Mouse (Mus musculus): ENCODE data around the gene Vopp1. TPM values are rescaled to one million over a fixed set of nuclear protein-coding genes. Genes with fewer than 3 reads are reported as not detected.
"Not testable (repeated sequence)": the region's sequence is repeated elsewhere in the genome, so short reads cannot be mapped to it uniquely, and the experiment has no call there.

Vopp1 gene
- polyA plus RNA-seq, 1 experiment from 2014 or later, result 109 TPM

- Histone ChIP-seq H3K9ac (no peak overlapping the region), H3K4me3 (no peak overlapping the region), H3K36me3 (no peaks in the 10 kb centered on the region), H3K4me2 (replicated peaks) (no peak overlapping the region), H3K27ac (no peak overlapping the region), H3K4me1 (no peaks in the 10 kb centered on the region), H3K9me3 (replicated peaks) (0 out of 2 replicates have a peak, but pooled peaks cover 5% of the 10 kb centered on the region), H3K27me3 (no peaks in the 10 kb centered on the region)
- no peak for ATAC-seq (ENCODE audit: low FRiP score)
- 89% methylated on average over 5 of the region's 5 CpGs for WGBS
Measured at GRCm38 (mm10) chr6:57805218-57806069, 19.5 kb downstream of the Vopp1 start.

- ATAC-seq (ENCODE audit: low FRiP score), result no peak
- Histone ChIP-seq H3K4me1 (no peaks in the 10 kb centered on the region), H3K4me3 (no peak overlapping the region), H3K36me3 (no peaks in the 10 kb centered on the region), H3K4me2 (replicated peaks) (no peak overlapping the region), H3K27ac (no peak overlapping the region), H3K9ac (no peak overlapping the region), H3K27me3 (no peaks in the 10 kb centered on the region), H3K9me3 (replicated peaks) (no peaks in the 10 kb centered on the region)
- WGBS, result 81% methylated on average over 2 of the region's 2 CpGs
Measured at GRCm38 (mm10) chr6:57803130-57803529, 21.8 kb downstream of the Vopp1 start.

GRCm38 (mm10) chr6:57798986-57799385, 26.0 kb downstream of the Vopp1 start:
- Histone ChIP-seq H3K36me3 (no peaks in the 10 kb centered on the region), H3K27me3 (no peaks in the 10 kb centered on the region), H3K4me3 (no peak overlapping the region), H3K9ac (no peak overlapping the region), H3K9me3 (replicated peaks) (no peaks in the 10 kb centered on the region), H3K4me2 (replicated peaks) (no peak overlapping the region), H3K4me1 (no peaks in the 10 kb centered on the region), H3K27ac (no peak overlapping the region)
- WGBS, result 93% methylated on average over 1 of the region's 1 CpGs
- ATAC-seq (ENCODE audit: low FRiP score), result no peak

GRCm38 (mm10) chr6:57796853-57797423, 28.0 kb downstream of the Vopp1 start:
- Histone ChIP-seq H3K27me3 (no peaks in the 10 kb centered on the region), H3K9ac (no peak overlapping the region), H3K36me3 (no peaks in the 10 kb centered on the region), H3K4me3 (no peak overlapping the region), H3K4me1 (no peaks in the 10 kb centered on the region), H3K9me3 (replicated peaks) (no peaks in the 10 kb centered on the region), H3K4me2 (replicated peaks) (no peak overlapping the region), H3K27ac (no peak overlapping the region)
- 87% methylated on average over 3 of the region's 3 CpGs for WGBS
- ATAC-seq (ENCODE audit: low FRiP score), result no peak

GRCm38 (mm10) chr6:57795835-57796234, 29.1 kb downstream of the Vopp1 start:
- no peak overlapping the region for H3K4me2 ChIP-seq (replicated peaks)
- WGBS, result 62% methylated on average over 3 of the region's 3 CpGs
- ATAC-seq (ENCODE audit: low FRiP score), result no peak
- no peaks in the 10 kb centered on the region for H3K4me1 ChIP-seq
- H3K4me3 ChIP-seq, result no peak overlapping the region
- no peak overlapping the region for H3K27ac ChIP-seq
- H3K9me3 ChIP-seq (replicated peaks), result no peaks in the 10 kb centered on the region
- no peaks in the 10 kb centered on the region for H3K36me3 ChIP-seq
- H3K9ac ChIP-seq, result no peak overlapping the region
- H3K27me3 ChIP-seq, result no peaks in the 10 kb centered on the region

GRCm38 (mm10) chr6:57792821-57793220, 32.1 kb downstream of the Vopp1 start:
- not testable (repeated sequence) for H3K4me1 ChIP-seq; ATAC-seq (ENCODE audit: low FRiP score); H3K27me3 ChIP-seq; H3K4me3 ChIP-seq; H3K9ac ChIP-seq; H3K9me3 ChIP-seq (replicated peaks); H3K27ac ChIP-seq; H3K4me2 ChIP-seq (replicated peaks)
- peaks cover 11% of the 10 kb centered on the region for H3K36me3 ChIP-seq
- 79% methylated on average over 9 of the region's 9 CpGs for WGBS

GRCm38 (mm10) chr6:57790542-57790941, 34.4 kb downstream of the Vopp1 start:
- Histone ChIP-seq H3K36me3 (peaks cover 15% of the 10 kb centered on the region), H3K9me3 (replicated peaks) (no peaks in the 10 kb centered on the region), H3K4me1 (no peaks in the 10 kb centered on the region), H3K9ac (no peak overlapping the region), H3K27me3 (no peaks in the 10 kb centered on the region), H3K27ac (no peak overlapping the region), H3K4me2 (replicated peaks) (no peak overlapping the region), H3K4me3 (no peak overlapping the region)
- 88% methylated on average over 4 of the region's 4 CpGs for WGBS
- ATAC-seq (ENCODE audit: low FRiP score), result no peak

- 95% methylated on average over 6 of the region's 6 CpGs for WGBS
- Histone ChIP-seq H3K4me2 (replicated peaks) (no peak overlapping the region), H3K36me3 (peaks cover 15% of the 10 kb centered on the region), H3K27ac (no peak overlapping the region), H3K4me3 (no peak overlapping the region), H3K4me1 (no peaks in the 10 kb centered on the region), H3K9ac (no peak overlapping the region), H3K27me3 (no peaks in the 10 kb centered on the region), H3K9me3 (replicated peaks) (no peaks in the 10 kb centered on the region)
- no peak for ATAC-seq (ENCODE audit: low FRiP score)
Measured at GRCm38 (mm10) chr6:57787376-57787775, 37.6 kb downstream of the Vopp1 start.

- Histone ChIP-seq H3K9me3 (replicated peaks) (no peaks in the 10 kb centered on the region), H3K4me2 (replicated peaks) (no peak overlapping the region), H3K36me3 (peaks cover 12% of the 10 kb centered on the region), H3K4me3 (no peak overlapping the region), H3K9ac (no peak overlapping the region), H3K27me3 (no peaks in the 10 kb centered on the region), H3K4me1 (no peaks in the 10 kb centered on the region), H3K27ac (no peak overlapping the region)
- no peak for ATAC-seq (ENCODE audit: low FRiP score)
- 94% methylated on average over 1 of the region's 1 CpGs for WGBS
Measured at GRCm38 (mm10) chr6:57784251-57784650, 40.7 kb downstream of the Vopp1 start.

- no peaks in the 10 kb centered on the region for H3K27me3 ChIP-seq
- ATAC-seq (ENCODE audit: low FRiP score), result no peak
- H3K36me3 ChIP-seq, result 0 out of 2 replicates have a peak, but pooled peaks cover 10% of the 10 kb centered on the region
- no peaks in the 10 kb centered on the region for H3K4me1 ChIP-seq
- no peak overlapping the region for H3K9ac ChIP-seq
- no peak overlapping the region for H3K4me2 ChIP-seq (replicated peaks)
- H3K27ac ChIP-seq, result no peak overlapping the region
- H3K9me3 ChIP-seq (replicated peaks), result no peaks in the 10 kb centered on the region
- WGBS, result 95% methylated on average over 1 of the region's 1 CpGs
- H3K4me3 ChIP-seq, result no peak overlapping the region
Measured at GRCm38 (mm10) chr6:57782658-57783057, 42.3 kb downstream of the Vopp1 start.

GRCm38 (mm10) chr6:57780359-57780758, 44.6 kb downstream of the Vopp1 start:
- H3K27ac ChIP-seq, result no peak overlapping the region
- no peaks in the 10 kb centered on the region for H3K4me1 ChIP-seq
- ATAC-seq (ENCODE audit: low FRiP score), result no peak
- H3K27me3 ChIP-seq, result no peaks in the 10 kb centered on the region
- no peaks in the 10 kb centered on the region for H3K9me3 ChIP-seq (replicated peaks)
- no peak overlapping the region for H3K9ac ChIP-seq
- H3K4me2 ChIP-seq (replicated peaks), result no peak overlapping the region
- WGBS, result 88% methylated on average over 3 of the region's 3 CpGs
- no peak overlapping the region for H3K4me3 ChIP-seq
- 0 out of 2 replicates have a peak, but pooled peaks cover 8% of the 10 kb centered on the region for H3K36me3 ChIP-seq

GRCm38 (mm10) chr6:57773792-57774191, 51.2 kb downstream of the Vopp1 start:
- Histone ChIP-seq H3K36me3 (peaks cover 29% of the 10 kb centered on the region), H3K9ac (no peak overlapping the region), H3K4me1 (no peaks in the 10 kb centered on the region), H3K4me3 (no peak overlapping the region), H3K4me2 (replicated peaks) (no peak overlapping the region), H3K27ac (no peak overlapping the region), H3K27me3 (no peaks in the 10 kb centered on the region), H3K9me3 (replicated peaks) (no peaks in the 10 kb centered on the region)
- no peak for ATAC-seq (ENCODE audit: low FRiP score)
- WGBS, result 100% methylated on average over 1 of the region's 1 CpGs
